Mouse (Mus musculus) stomach, postnatal 0 days (tissue): ENCODE measurements around the gene Zfp275.

ENCODE experiments used
- CTCF ChIP-seq: IDR thresholded peaks from 2 replicates; pipeline ENCODE4 v1.5.1; 2016; ENCODE audit warnings: antibody characterized with exemption, low read depth, mild to moderate bottlenecking, moderate library complexity
- EP300 ChIP-seq: optimal IDR thresholded peaks from 2 replicates; pipeline ENCODE3; 2016; ENCODE audit warnings: antibody characterized with exemption

GRCm38 (mm10) chrX:73400951-73401350 is 58.5 kb downstream of the Zfp275 start:
- no peak for TF ChIP-seq CTCF
- no peak for TF ChIP-seq EP300
